Mouse (Mus musculus) heart, embryonic 14.5 days (tissue): ENCODE results near the gene Asb17. TPM values are rescaled to one million over a fixed set of nuclear protein-coding genes. Genes with fewer than 3 reads are reported as not detected.
"Not testable (repeated sequence)": the region's sequence is repeated elsewhere in the genome, so short reads cannot be mapped to it uniquely, and the experiment has no call there.

Source experiments
- ATAC-seq: fragments of 200-750 bp; cut with Nextera tagmentation; 2 replicates; pipeline ENCODE4 v1.8.0; 2017; ENCODE audit warnings: low read depth, moderate TSS enrichment; ENCODE audit not compliant: insufficient number of reproducible peaks, insufficient read depth, low FRiP score
- H3K27ac ChIP-seq, 2 experiments: fragments of 200-500 bp in 1 of 2; fragments of 300-500 bp in 1 of 2; sonication (generic) in 1 of 2; replicated peaks in 1 of 2; 2 replicates each; pipeline ENCODE4 v1.5.1; 2012 to 2014; ENCODE audit warnings: low read depth in 2 of 2, low read length in 2 of 2, control low read depth in 1 of 2, mild to moderate bottlenecking in 1 of 2, mixed read lengths in 1 of 2; ENCODE audit not compliant: control insufficient read depth in 1 of 2, insufficient read depth in 1 of 2
- H3K27me3 ChIP-seq: fragments of 300-500 bp; sonication (generic); 2 replicates; pipeline ENCODE4 v1.6.1; 2014; ENCODE audit warnings: mild to moderate bottlenecking, low read length, control low read depth; ENCODE audit not compliant: control insufficient read depth, insufficient read depth
- H3K36me3 ChIP-seq: fragments of 300-500 bp; sonication (generic); 2 replicates; pipeline ENCODE4 v1.6.1; 2014; ENCODE audit warnings: mild to moderate bottlenecking, control low read depth, low read length, mixed read lengths; ENCODE audit not compliant: control insufficient read depth, insufficient read depth
- H3K4me1 ChIP-seq, 2 experiments: fragments of 200-500 bp in 1 of 2; fragments of 300-500 bp in 1 of 2; sonication (generic) in 1 of 2; 2 replicates each; pipeline ENCODE4 v1.6.1; 2012 to 2014; ENCODE audit warnings: low read length in 2 of 2, control low read depth in 1 of 2, mixed read lengths in 1 of 2; ENCODE audit not compliant: control insufficient read depth in 2 of 2, insufficient read depth in 2 of 2
- H3K4me2 ChIP-seq: fragments of 300-500 bp; sonication (generic); 2 replicates; pipeline ENCODE4 v1.6.1; 2014; ENCODE audit warnings: mild to moderate bottlenecking, low read length
- H3K4me3 ChIP-seq, 2 experiments: fragments of 200-500 bp in 1 of 2; fragments of 300-500 bp in 1 of 2; sonication (generic) in 1 of 2; 2 replicates each; pipeline ENCODE4 v1.5.1; 2012 to 2014; ENCODE audit warnings: low read length in 2 of 2, mild to moderate bottlenecking in 2 of 2, control low read depth in 1 of 2, low read depth in 1 of 2, moderate library complexity in 1 of 2; ENCODE audit not compliant: control insufficient read depth in 1 of 2, insufficient read depth in 1 of 2
- H3K9ac ChIP-seq: fragments of 300-500 bp; sonication (generic); 2 replicates; pipeline ENCODE4 v1.6.1; 2014; ENCODE audit warnings: mild to moderate bottlenecking, low read length
- H3K9me3 ChIP-seq: fragments of 300-500 bp; sonication (generic); 2 replicates; pipeline ENCODE4 v1.6.1; 2016; ENCODE audit warnings: low read length, control low read depth; ENCODE audit not compliant: control insufficient read depth
- WGBS: fragments of 180-500 bp; shearing (Covaris S2); extraction: QIAGEN DNeasy Blood & Tissue Kit; methylation state at CpG from one replicate; pipeline ENCODE4 v1.1.7; 2014; 5-methylcytosine and 5-hydroxymethylcytosine counted together
- polyA plus RNA-seq: library from polyadenylated mRNA; unstranded; fragments of >200 nt; fragmentation: Nextera tagmentation; extraction: Ambion mirVana; gene quantifications from 2 replicates; pipeline ENCODE4 v1.2.1, GENCODE M21; 2014

Gene Asb17
- polyA plus RNA-seq, 1 experiment from 2014 or later, result 0.41 TPM

GRCm38 (mm10) chr3:153823671-153824515 is 20.1 kb upstream of the Asb17 start:
- Histone ChIP-seq H3K4me3 (no peak overlapping the region), H3K27me3 (no peaks in the 10 kb centered on the region), H3K9me3 (no peaks in the 10 kb centered on the region), H3K36me3 (no peaks in the 10 kb centered on the region), H3K4me1 (peaks cover 0 to 2% of the 10 kb centered on the region in 2 experiments; a peak in 1 of 4 replicates), H3K27ac (no peak overlapping the region), H3K9ac (no peak overlapping the region), H3K4me2 (no peak overlapping the region)
- 71% methylated on average over 11 of the region's 11 CpGs for WGBS
- no peak; the same call in 1 of the 2 replicates for ATAC-seq

- H3K9me3 ChIP-seq, result no peaks in the 10 kb centered on the region
- H3K27ac ChIP-seq, result no peak overlapping the region
- H3K27me3 ChIP-seq, result no peaks in the 10 kb centered on the region
- 75% methylated on average over 10 of the region's 10 CpGs for WGBS
- H3K4me2 ChIP-seq, result no peak overlapping the region
- H3K36me3 ChIP-seq, result no peaks in the 10 kb centered on the region
- H3K4me1 ChIP-seq, result peaks cover 0 to 2% of the 10 kb centered on the region in 2 experiments; a peak in 1 of 4 replicates
- H3K9ac ChIP-seq, result no peak overlapping the region
- H3K4me3 ChIP-seq, result no peak overlapping the region
- ATAC-seq, result no peak
Measured at GRCm38 (mm10) chr3:153825197-153825596, 18.8 kb upstream of the Asb17 start.

DNA sequence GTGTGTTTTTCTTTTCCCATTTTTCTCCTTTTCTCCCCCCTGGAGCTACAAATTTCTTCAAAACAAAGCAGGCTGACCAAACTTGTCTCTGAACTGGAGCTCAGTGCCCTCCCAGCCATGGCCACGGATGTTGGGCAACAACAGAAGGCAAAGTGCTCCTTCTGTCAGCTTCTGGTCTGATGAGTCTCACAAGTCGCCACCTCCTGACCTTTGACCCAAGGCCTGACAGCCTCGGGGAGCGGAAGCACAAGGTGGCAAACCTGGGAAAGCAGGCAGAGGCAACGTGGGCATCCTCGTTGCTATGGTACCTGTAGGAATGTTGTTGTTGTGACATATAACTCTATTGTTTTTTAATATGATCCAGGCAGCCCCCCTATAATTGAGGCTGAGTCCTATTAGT is 17.4 kb upstream of the Asb17 start:
- H3K27me3 ChIP-seq, result no peaks in the 10 kb centered on the region
- WGBS, result 43% methylated on average over 6 of the region's 6 CpGs
- no peaks in the 10 kb centered on the region for H3K36me3 ChIP-seq
- no peak overlapping the region for H3K9ac ChIP-seq
- ATAC-seq, result no peak
- H3K4me3 ChIP-seq, result no peak overlapping the region
- no peaks in the 10 kb centered on the region for H3K9me3 ChIP-seq
- H3K4me1 ChIP-seq, result peaks cover 0 to 2% of the 10 kb centered on the region in 2 experiments; a peak in 1 of 4 replicates
- no peak overlapping the region for H3K4me2 ChIP-seq
- no peak overlapping the region for H3K27ac ChIP-seq

DNA sequence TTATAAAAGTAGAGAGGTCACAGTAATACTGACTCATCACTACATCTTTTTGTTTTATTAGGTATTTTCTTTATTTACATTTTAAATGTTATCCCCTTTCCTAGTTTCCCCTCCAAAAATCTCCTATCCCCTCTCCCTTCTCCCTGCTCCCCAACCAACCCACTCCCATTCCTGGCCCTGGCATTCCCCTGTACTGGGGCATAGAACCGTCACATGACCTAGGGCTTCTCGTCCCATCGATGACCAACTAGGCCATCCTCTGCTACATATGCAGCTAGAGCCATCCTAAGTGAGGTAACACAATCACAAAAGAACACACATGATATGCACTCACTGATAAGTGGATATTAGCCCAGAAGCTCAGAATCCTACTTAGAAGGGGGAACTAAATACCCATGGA is 14.2 kb upstream of the Asb17 start:
- H3K27ac ChIP-seq, H3K4me3 ChIP-seq, H3K9me3 ChIP-seq, H3K9ac ChIP-seq, H3K36me3 ChIP-seq, H3K4me1 ChIP-seq, ATAC-seq, H3K4me2 ChIP-seq, H3K27me3 ChIP-seq: not testable (repeated sequence)
- 97% methylated on average over 3 of the region's 3 CpGs for WGBS

- no peak overlapping the region for H3K4me3 ChIP-seq
- 71% methylated on average over 11 of the region's 11 CpGs for WGBS
- peak; percentile 37; the same call in 1 of the 2 replicates for ATAC-seq
- H3K36me3 ChIP-seq, result no peaks in the 10 kb centered on the region
- no peak overlapping the region for H3K27ac ChIP-seq
- no peak overlapping the region for H3K4me2 ChIP-seq
- H3K4me1 ChIP-seq, result no peaks in the 10 kb centered on the region; a peak in 1 of 4 replicates
- no peak overlapping the region for H3K9ac ChIP-seq
- H3K27me3 ChIP-seq, result no peaks in the 10 kb centered on the region
- no peaks in the 10 kb centered on the region for H3K9me3 ChIP-seq
Measured at GRCm38 (mm10) chr3:153831014-153831872, 12.8 kb upstream of the Asb17 start.

DNA sequence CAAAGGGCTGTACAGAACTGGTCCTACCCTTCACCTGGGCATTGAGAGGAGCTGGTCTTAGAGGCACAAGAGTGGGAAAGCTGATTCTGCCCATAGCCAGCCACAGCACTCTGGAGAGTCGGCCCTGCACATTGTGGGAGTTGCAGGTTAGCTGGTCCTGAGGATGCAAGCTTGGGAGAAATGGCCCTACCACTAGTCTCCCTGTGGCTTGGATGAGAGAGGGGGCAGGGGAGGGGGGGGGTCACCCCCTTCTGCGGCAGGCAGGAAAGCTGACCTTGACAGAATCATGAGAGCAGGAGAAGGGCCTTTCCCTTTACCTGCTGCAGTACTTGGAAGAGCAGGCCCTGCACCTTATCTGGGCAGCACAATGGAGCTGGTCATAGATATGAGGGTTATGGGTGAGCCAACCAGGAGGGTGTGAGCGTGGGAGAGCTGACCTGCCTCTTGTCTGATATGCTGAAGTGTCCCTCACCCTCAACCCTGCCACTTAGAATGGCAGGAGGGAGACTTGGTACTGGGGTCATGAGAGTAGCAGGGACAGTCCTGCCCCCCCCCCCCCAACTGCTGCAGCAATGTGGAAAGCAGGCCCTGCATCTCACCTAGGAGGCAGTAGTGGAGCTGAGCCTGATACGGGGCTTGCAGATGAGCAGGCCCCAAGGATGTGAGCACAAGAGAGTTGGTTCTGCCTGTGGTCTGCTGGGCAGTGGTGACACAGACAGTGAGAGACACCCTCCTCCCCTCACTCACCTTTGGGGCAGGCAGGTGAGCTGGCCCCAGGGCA is 11.9 kb upstream of the Asb17 start:
- 65% methylated on average over 4 of the region's 4 CpGs for WGBS
- 0 out of 2 replicates have a peak, but pooled peaks have one; percentile 25 for ATAC-seq
- no peak overlapping the region for H3K9ac ChIP-seq
- H3K27me3 ChIP-seq, result no peaks in the 10 kb centered on the region
- H3K36me3 ChIP-seq, result no peaks in the 10 kb centered on the region
- H3K27ac ChIP-seq, result no peak overlapping the region
- H3K9me3 ChIP-seq, result no peaks in the 10 kb centered on the region
- no peaks in the 10 kb centered on the region; a peak in 1 of 4 replicates for H3K4me1 ChIP-seq
- H3K4me3 ChIP-seq, result no peak overlapping the region
- H3K4me2 ChIP-seq, result no peak overlapping the region

DNA sequence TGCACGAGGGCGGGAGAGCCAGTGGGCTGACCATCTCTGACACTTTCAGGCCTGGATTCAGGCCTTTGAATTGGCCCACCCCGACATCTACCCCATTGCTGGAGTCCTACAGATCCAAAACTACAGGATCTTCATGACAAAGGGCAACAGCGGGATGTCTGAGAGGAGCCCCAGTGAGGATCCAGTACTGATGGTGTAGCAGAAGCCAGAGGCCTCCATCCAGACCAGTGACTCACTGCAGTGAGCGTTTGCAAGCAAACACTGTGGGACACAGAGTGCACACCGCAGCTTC is 11.4 kb upstream of the Asb17 start:
- Histone ChIP-seq H3K9ac (no peak overlapping the region), H3K36me3 (no peaks in the 10 kb centered on the region), H3K9me3 (no peaks in the 10 kb centered on the region), H3K27ac (no peak overlapping the region), H3K4me2 (no peak overlapping the region), H3K27me3 (no peaks in the 10 kb centered on the region), H3K4me1 (no peaks in the 10 kb centered on the region; a peak in 1 of 4 replicates), H3K4me3 (no peak overlapping the region)
- WGBS, result 73% methylated on average over 6 of the region's 6 CpGs
- ATAC-seq, result no peak
